Mouse (Mus musculus) megakaryocyte, embryonic 14.5 days (primary cell): ENCODE measurements at regions not wholly inside any gene's neighbourhood (a gene's known extent, or its start where the extent isn't known, plus 50 kb on each side); places are given as distances from the start of the nearest gene placed in this dataset.

ENCODE experiments used
- FLI1 ChIP-seq: IDR thresholded peaks from 2 replicates; pipeline ENCODE4 v1.6.1; 2012; ENCODE audit warnings: low read length, inconsistent platforms, mixed read lengths
- GATA1 ChIP-seq: IDR thresholded peaks from 3 replicates; pipeline ENCODE4 v1.6.1; 2012; ENCODE audit warnings: mixed read lengths, low read length, inconsistent platforms, borderline replicate concordance

GRCm38 (mm10) chr7:71064446-71065391, 286.6 kb downstream of the Gm10295 start:
- TF ChIP-seq GATA1 (no peak), FLI1 (no peak)
